Mouse (Mus musculus) MEL-GATA-1-ER (cell line): ENCODE measurements at regions not wholly inside any gene's neighbourhood (a gene's known extent, or its start where the extent isn't known, plus 50 kb on each side); places are given as distances from the start of the nearest gene placed in this dataset.

ENCODE experiments used
- DNase-seq: peaks from one replicate; pipeline ENCODE4 v3.0.0-alpha.2; 2012; ENCODE audit warnings: low read depth; ENCODE audit errors: extremely low read depth

GRCm38 (mm10) chr9:93509646-93510045, 967.6 kb downstream of the Plod2 start:
- no peak for DNase-seq

- DNase-seq, result no peak
Measured at GRCm38 (mm10) chr9:93524055-93524454, 982.0 kb downstream of the Plod2 start.

GRCm38 (mm10) chr9:93525132-93525531, 983.1 kb downstream of the Plod2 start:
- peak; percentile 27 for DNase-seq

- DNase-seq, result no peak
Measured at GRCm38 (mm10) chr9:93530646-93531320, 988.8 kb downstream of the Plod2 start.
